Mouse (Mus musculus): ENCODE measurements around the gene Zbtb1. TPM values are rescaled to one million over a fixed set of nuclear protein-coding genes. Genes with fewer than 3 reads are reported as not detected.
"Not testable (repeated sequence)": the region's sequence is repeated elsewhere in the genome, so short reads cannot be mapped to it uniquely, and the experiment has no call there.

Gene Zbtb1
- total and polyA plus RNA-seq, 2 experiments from 2014 or later = 2.0 to 3.5 TPM

GRCm38 (mm10) chr12:76435549-76435948 lies 65.5 kb downstream of the Zbtb1 start:
- no peaks in the 10 kb centered on the region for H3K4me1 ChIP-seq (ENCODE audit: insufficient read depth)
- no peak overlapping the region for H3K9ac ChIP-seq
- H3K4me3 ChIP-seq (ENCODE audit: low read depth, low read length) = no peak overlapping the region
- no peak for DNase-seq
- WGBS = 40% methylated on average over 8 of the region's 8 CpGs
- no peak for ATAC-seq
- no peak for TF ChIP-seq CTCF (IDR thresholded peaks at IDR 0.05; ENCODE audit: low read depth)
- H3K27me3 ChIP-seq (ENCODE audit: insufficient read depth, low read length) = no peaks in the 10 kb centered on the region
- H3K4me2 ChIP-seq (ENCODE audit: low read depth) = no peak overlapping the region
- H3K27ac ChIP-seq (ENCODE audit: low read depth, low read length) = no peak overlapping the region
- no peaks in the 10 kb centered on the region for H3K36me3 ChIP-seq (ENCODE audit: insufficient read depth)
- H3K9me3 ChIP-seq (ENCODE audit: low read length) = no peaks in the 10 kb centered on the region

GRCm38 (mm10) chr12:76443488-76443887 lies 73.4 kb downstream of the Zbtb1 start:
- H3K9me3 ChIP-seq (ENCODE audit: low read length); ATAC-seq; DNase-seq; H3K27me3 ChIP-seq (ENCODE audit: insufficient read depth, low read length); H3K36me3 ChIP-seq (ENCODE audit: insufficient read depth); H3K4me2 ChIP-seq (ENCODE audit: low read depth); H3K4me3 ChIP-seq (ENCODE audit: low read depth, low read length); H3K4me1 ChIP-seq (ENCODE audit: insufficient read depth); H3K27ac ChIP-seq (ENCODE audit: low read depth, low read length); H3K9ac ChIP-seq: not testable (repeated sequence)
- WGBS = 80% methylated on average over 6 of the region's 6 CpGs

GRCm38 (mm10) chr12:76444359-76444772 lies 74.3 kb downstream of the Zbtb1 start:
- Histone ChIP-seq H3K4me1 (ENCODE audit: insufficient read depth) (no peaks in the 10 kb centered on the region), H3K4me3 (ENCODE audit: low read depth, low read length) (no peak overlapping the region), H3K4me2 (ENCODE audit: low read depth) (no peak overlapping the region), H3K27me3 (ENCODE audit: insufficient read depth, low read length) (no peaks in the 10 kb centered on the region), H3K36me3 (ENCODE audit: insufficient read depth) (no peaks in the 10 kb centered on the region), H3K27ac (ENCODE audit: low read depth, low read length) (no peak overlapping the region), H3K9me3 (ENCODE audit: low read length) (no peaks in the 10 kb centered on the region), H3K9ac (no peak overlapping the region)
- ATAC-seq (no peak), DNase-seq (no peak)
- 70% methylated on average over 10 of the region's 10 CpGs for WGBS
- no peak for TF ChIP-seq CTCF (IDR thresholded peaks at IDR 0.05; ENCODE audit: low read depth)

- ATAC-seq (no peak), DNase-seq (no peak)
- H3K9me3 ChIP-seq (ENCODE audit: low read length) = no peaks in the 10 kb centered on the region
- no peaks in the 10 kb centered on the region for H3K36me3 ChIP-seq (ENCODE audit: insufficient read depth)
- no peak overlapping the region for H3K9ac ChIP-seq
- no peak overlapping the region for H3K4me2 ChIP-seq (ENCODE audit: low read depth)
- H3K27ac ChIP-seq (ENCODE audit: low read depth, low read length) = no peak overlapping the region
- 79% methylated on average over 6 of the region's 6 CpGs for WGBS
- H3K27me3 ChIP-seq (ENCODE audit: insufficient read depth, low read length) = no peaks in the 10 kb centered on the region
- no peaks in the 10 kb centered on the region for H3K4me1 ChIP-seq (ENCODE audit: insufficient read depth)
- no peak for TF ChIP-seq CTCF (IDR thresholded peaks at IDR 0.05; ENCODE audit: low read depth)
- no peak overlapping the region for H3K4me3 ChIP-seq (ENCODE audit: low read depth, low read length)
These were observed 74.8 kb downstream of the Zbtb1 start for GRCm38 (mm10) chr12:76444862-76445261.

- Histone ChIP-seq H3K9me3 (ENCODE audit: low read length) (no peaks in the 10 kb centered on the region), H3K27me3 (ENCODE audit: insufficient read depth, low read length) (no peaks in the 10 kb centered on the region), H3K4me2 (ENCODE audit: low read depth) (no peak overlapping the region), H3K4me3 (ENCODE audit: low read depth, low read length) (no peak overlapping the region), H3K36me3 (ENCODE audit: insufficient read depth) (no peaks in the 10 kb centered on the region), H3K9ac (no peak overlapping the region), H3K27ac (ENCODE audit: low read depth, low read length) (no peak overlapping the region), H3K4me1 (ENCODE audit: insufficient read depth) (no peaks in the 10 kb centered on the region)
- DNase-seq = no peak
- no peak for TF ChIP-seq CTCF (IDR thresholded peaks at IDR 0.05; ENCODE audit: low read depth)
- WGBS = 92% methylated on average over 11 of the region's 11 CpGs
- no peak for ATAC-seq
These were observed 76.1 kb downstream of the Zbtb1 start for GRCm38 (mm10) chr12:76446201-76446600.

Other genes starting within 250 kb of the Zbtb1 start
- 0.15 and 0.95 TPM in 2 replicates for gene Esr2, start 193.0 kb upstream of the Zbtb1 start, total RNA-seq (2014; rRNA removed)
- 0.23 and 0.35 TPM in 2 replicates for gene Esr2, start 193.0 kb upstream of the Zbtb1 start, polyA plus RNA-seq (2015; fragmentation: Nextera tagmentation; extraction: Ambion mirVana)
- gene Tex21, start 123.5 kb upstream of the Zbtb1 start, total RNA-seq (2014; rRNA removed) = not detected in 2 replicates
- not detected in 2 replicates for gene Tex21, start 123.5 kb upstream of the Zbtb1 start, polyA plus RNA-seq (2015; fragmentation: Nextera tagmentation; extraction: Ambion mirVana)
- gene Mthfd1, start 115.0 kb upstream of the Zbtb1 start, total RNA-seq (2014; rRNA removed) = 22.8 and 26.2 TPM in 2 replicates
- gene Mthfd1, start 115.0 kb upstream of the Zbtb1 start, polyA plus RNA-seq (2015; fragmentation: Nextera tagmentation; extraction: Ambion mirVana) = 19.1 and 25.2 TPM in 2 replicates
- 18.9 and 24.7 TPM in 2 replicates for gene Akap5, start 45.4 kb upstream of the Zbtb1 start, total RNA-seq (2014; rRNA removed)
- gene Akap5, start 45.4 kb upstream of the Zbtb1 start, polyA plus RNA-seq (2015; fragmentation: Nextera tagmentation; extraction: Ambion mirVana) = 5.3 and 11.0 TPM in 2 replicates
- 15.0 and 25.8 TPM in 2 replicates for gene Zbtb25, start 664 bp upstream of the Zbtb1 start, total RNA-seq (2014; rRNA removed)
- 13.0 and 13.2 TPM in 2 replicates for gene Zbtb25, start 664 bp upstream of the Zbtb1 start, polyA plus RNA-seq (2015; fragmentation: Nextera tagmentation; extraction: Ambion mirVana)
- gene Hspa2, start 33.9 kb downstream of the Zbtb1 start, total RNA-seq (2014; rRNA removed) = 6.5 and 10.6 TPM in 2 replicates
- 8.4 and 11.6 TPM in 2 replicates for gene Hspa2, start 33.9 kb downstream of the Zbtb1 start, polyA plus RNA-seq (2015; fragmentation: Nextera tagmentation; extraction: Ambion mirVana)
- gene Ppp1r36, start 47.3 kb downstream of the Zbtb1 start, total RNA-seq (2014; rRNA removed) = 1.1 and 1.8 TPM in 2 replicates
- gene Ppp1r36, start 47.3 kb downstream of the Zbtb1 start, polyA plus RNA-seq (2015; fragmentation: Nextera tagmentation; extraction: Ambion mirVana) = 2.2 and 2.7 TPM in 2 replicates
- gene Plekhg3, start 160.6 kb downstream of the Zbtb1 start, total RNA-seq (2014; rRNA removed) = 4.1 and 6.2 TPM in 2 replicates
- gene Plekhg3, start 160.6 kb downstream of the Zbtb1 start, polyA plus RNA-seq (2015; fragmentation: Nextera tagmentation; extraction: Ambion mirVana) = 0.53 and 1.1 TPM in 2 replicates

Measured in forebrain, postnatal 0 days (tissue).